Mouse (Mus musculus): ENCODE measurements at regions not wholly inside any gene's neighbourhood (a gene's known extent, or its start where the extent isn't known, plus 50 kb on each side); places are given as distances from the start of the nearest gene placed in this dataset.
"Not testable (repeated sequence)": the region's sequence is repeated elsewhere in the genome, so short reads cannot be mapped to it uniquely, and the experiment has no call there.

- not testable (repeated sequence) for TF ChIP-seq POLR2A (IDR thresholded peaks at IDR 0.05; ENCODE audit: low read depth, low read length); CTCF (IDR thresholded peaks at IDR 0.05; ENCODE audit: borderline replicate concordance, insufficient read depth, low read length)
Observed at GRCm38 (mm10) chr12:5891786-5892185, 516.3 kb upstream of the Klhl29 start.
